Mouse (Mus musculus) CH12.LX (cell line): ENCODE measurements around the gene Shank1.

ENCODE experiments used
- CTCF ChIP-seq, 2 experiments: IDR thresholded peaks in 1 of 2; conservative IDR thresholded peaks in 1 of 2; 2 replicates each; pipeline ENCODE4 v1.5.1; 2011 to 2012; ENCODE audit warnings: low read depth in 2 of 2, low read length in 2 of 2, improper control_type of control experiment in 1 of 2, inconsistent platforms in 1 of 2, mild to moderate bottlenecking in 1 of 2, moderate library complexity in 1 of 2
- EP300 ChIP-seq: IDR thresholded peaks from 2 replicates; pipeline ENCODE4 v1.6.1; 2011; ENCODE audit warnings: low read length, improper control_type of control experiment
- TBP ChIP-seq: conservative IDR thresholded peaks from 2 replicates; pipeline ENCODE4 v1.6.1; 2011; ENCODE audit warnings: low read depth, low read length, improper control_type of control experiment
- UBTF ChIP-seq: IDR thresholded peaks from 2 replicates; pipeline ENCODE4 v1.6.1; 2012; ENCODE audit warnings: low read depth, mild to moderate bottlenecking, inconsistent platforms, low read length, improper control_type of control experiment, moderate library complexity

DNA sequence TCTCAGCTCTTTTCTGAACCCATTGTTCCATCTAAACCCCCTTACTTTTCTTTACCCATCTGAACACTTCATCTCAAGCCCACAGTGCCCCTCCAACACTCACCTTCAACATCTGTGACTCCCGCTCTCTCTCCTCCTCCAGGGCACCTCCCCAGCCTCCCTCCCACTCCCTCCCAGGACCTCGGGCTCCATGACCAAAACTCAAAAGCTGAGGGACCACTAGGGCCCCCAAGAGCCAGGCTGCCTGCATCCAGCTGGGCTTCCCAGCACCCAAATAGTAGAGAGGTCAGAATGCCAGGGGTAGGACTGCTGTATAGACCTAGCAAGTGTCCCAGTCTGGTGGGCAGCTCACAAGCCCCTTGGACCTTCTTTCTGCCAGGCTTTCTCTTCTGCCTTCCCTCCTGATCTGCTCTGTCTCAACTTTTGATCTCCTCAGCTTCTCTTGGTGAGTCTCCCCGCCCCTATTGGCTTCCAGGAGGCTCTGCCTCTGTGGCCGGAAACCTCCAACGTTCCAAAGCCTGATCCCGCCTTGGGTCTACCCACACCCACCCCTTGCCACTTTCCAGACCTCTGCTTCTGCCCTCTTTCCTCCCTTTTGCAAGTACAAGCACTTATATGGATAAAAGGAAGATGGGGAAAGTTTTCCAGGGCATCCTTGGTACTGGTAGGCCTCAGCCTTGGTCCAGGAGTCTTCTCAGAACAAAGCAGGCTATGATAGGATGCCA, 3.4 kb upstream of the Shank1 start, which contains the start of gene Clec11a:
- TF ChIP-seq CTCF (conservative IDR thresholded peaks at IDR 0.05 in 1 of 2, IDR thresholded peaks at IDR 0.05 in 1 of 2; ENCODE audit: low read depth in 2 of 2, low read length in 2 of 2) (no peak), UBTF (no peak), EP300 (no peak), TBP (no peak)
